In the genomic region with DNA sequence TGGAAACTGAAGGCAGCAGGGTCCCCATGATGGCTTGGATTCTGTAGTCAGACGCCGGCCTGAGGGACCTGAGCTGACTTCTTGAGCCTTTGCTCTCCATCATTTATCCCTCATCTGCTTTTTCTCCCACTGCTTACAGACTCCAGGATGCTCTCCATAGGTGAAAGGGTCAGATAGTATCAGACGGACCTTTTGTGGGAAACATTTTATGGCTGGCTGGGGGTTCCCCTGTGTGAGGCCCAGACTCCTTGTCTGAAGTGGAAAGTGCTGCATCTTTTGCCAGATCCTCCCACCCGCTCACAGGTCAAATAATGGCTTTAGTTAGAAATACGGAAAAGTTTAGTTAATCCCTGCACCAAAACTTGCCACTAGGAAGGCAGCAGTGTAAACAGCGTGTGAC, we compare ENCODE assay signal across 22 mouse cellular contexts.
DNase-seq lines count a peak whose midpoint lies in the region; ATAC-seq lines count a peak whose summit lies in the region.
"Had no signal": no experiment of that assay in that cellular context is flagged by ENCODE, and none has a peak within 500 bp of the region (broad histone marks: within the 10 kb centered on the region; RNA-seq: fewer than 3 reads in every experiment).

No protein-coding gene starts in this region.

- H3K9me3 ChIP-seq in midbrain, embryonic 10.5 days (replicated peaks), result no peaks in the 10 kb centered on the region
- H3K9me3 ChIP-seq in midbrain, embryonic 14.5 days (ENCODE audit: control insufficient read depth, low read length), result no peaks in the 10 kb centered on the region
- no peaks in the 10 kb centered on the region for H3K9me3 ChIP-seq in midbrain, embryonic 15.5 days
- no peaks in the 10 kb centered on the region for H3K9me3 ChIP-seq in midbrain, embryonic 16.5 days (replicated peaks; ENCODE audit: control insufficient read depth, low read length, poor library complexity, severe bottlenecking)
- H3K9me3 ChIP-seq: embryonic facial prominence, embryonic 13.5 days; embryonic facial prominence, embryonic 15.5 days; forebrain, embryonic 10.5 days; forebrain, embryonic 12.5 days had no signal

- H3K27me3 ChIP-seq in midbrain, embryonic 10.5 days (ENCODE audit: low read depth, poor library complexity, severe bottlenecking), result no peaks in the 10 kb centered on the region
- no peaks in the 10 kb centered on the region for H3K27me3 ChIP-seq in midbrain, embryonic 14.5 days (ENCODE audit: control insufficient read depth, insufficient read depth, low read length)
- H3K27me3 ChIP-seq in midbrain, embryonic 15.5 days (replicated peaks), result no peaks in the 10 kb centered on the region
- no peaks in the 10 kb centered on the region for H3K27me3 ChIP-seq in midbrain, embryonic 16.5 days (ENCODE audit: control insufficient read depth, insufficient read depth, low read depth, low read length)
- H3K27me3 ChIP-seq: embryonic facial prominence, embryonic 13.5 days; embryonic facial prominence, embryonic 15.5 days; forebrain, embryonic 12.5 days had no signal

- peak; percentile 33 for DNase-seq in midbrain, embryonic 10.5 days (ENCODE audit: low spot score)
- DNase-seq in midbrain, embryonic 14.5 days, result no peak
- DNase-seq in adrenal gland, adult (ENCODE audit: inconsistent age in 2 of 2, low spot score in 1 of 2), result no peak
- DNase-seq: adrenal gland, adult 8-10 months; adrenal gland, postnatal 14 days; adrenal gland, postnatal 36 days; cerebellum, adult 11 months; cerebellum, adult 18-20 months; cerebellum, adult 8-10 months; cerebellum, adult 9-11 months; cerebellum, postnatal 14 days; cerebellum, postnatal 36 days; embryo, embryonic 11 days had no signal

- peaks cover 14% of the 10 kb centered on the region for H3K4me1 ChIP-seq in midbrain, embryonic 10.5 days
- no peaks in the 10 kb centered on the region for H3K4me1 ChIP-seq in midbrain, embryonic 14.5 days (ENCODE audit: control insufficient read depth, insufficient read depth, low read length)
- no peaks in the 10 kb centered on the region for H3K4me1 ChIP-seq in midbrain, embryonic 15.5 days
- H3K4me1 ChIP-seq in midbrain, embryonic 16.5 days (ENCODE audit: control insufficient read depth, insufficient read depth, low read length), result no peaks in the 10 kb centered on the region
- H3K4me1 ChIP-seq: embryonic facial prominence, embryonic 13.5 days; embryonic facial prominence, embryonic 15.5 days had no signal

- H3K9ac ChIP-seq in midbrain, embryonic 14.5 days (replicated peaks; ENCODE audit: low read length), result no peak overlapping the region
- no peak overlapping the region for H3K9ac ChIP-seq in midbrain, embryonic 15.5 days
- H3K9ac ChIP-seq in midbrain, embryonic 16.5 days (ENCODE audit: low read depth, low read length), result no peak overlapping the region
- H3K9ac ChIP-seq: embryonic facial prominence, embryonic 13.5 days; embryonic facial prominence, embryonic 15.5 days; forebrain, embryonic 12.5 days had no signal

- peak overlapping the region; percentile 53; the same call in 1 of the 2 replicates for H3K27ac ChIP-seq in midbrain, embryonic 10.5 days (replicated peaks)
- H3K27ac ChIP-seq in midbrain, embryonic 14.5 days (replicated peaks; ENCODE audit: low read depth, low read length), result no peak overlapping the region
- no peak overlapping the region for H3K27ac ChIP-seq in midbrain, embryonic 15.5 days
- no peak overlapping the region for H3K27ac ChIP-seq in midbrain, embryonic 16.5 days (ENCODE audit: low read length)
- H3K27ac ChIP-seq: embryonic facial prominence, embryonic 13.5 days; embryonic facial prominence, embryonic 15.5 days; forebrain, embryonic 10.5 days; forebrain, embryonic 12.5 days had no signal

- no peak overlapping the region for H3K4me2 ChIP-seq in midbrain, embryonic 14.5 days (ENCODE audit: low read length)
- H3K4me2 ChIP-seq in midbrain, embryonic 15.5 days, result no peak overlapping the region
- no peak overlapping the region for H3K4me2 ChIP-seq in midbrain, embryonic 16.5 days (ENCODE audit: low read length)
- H3K4me2 ChIP-seq: embryonic facial prominence, embryonic 13.5 days; embryonic facial prominence, embryonic 15.5 days; forebrain, embryonic 12.5 days had no signal

- WGBS in midbrain, embryonic 10.5 days, result 28% methylated on average over 6 of the region's 6 CpGs
- 14% methylated on average over 6 of the region's 6 CpGs for WGBS in midbrain, embryonic 14.5 days
- 31% methylated on average over 6 of the region's 6 CpGs for WGBS in midbrain, embryonic 15.5 days
- WGBS in midbrain, embryonic 16.5 days, result 23% methylated on average over 6 of the region's 6 CpGs

- H3K4me3 ChIP-seq in midbrain, embryonic 10.5 days, result no peak overlapping the region
- no peak overlapping the region for H3K4me3 ChIP-seq in midbrain, embryonic 14.5 days (replicated peaks; ENCODE audit: low read depth, low read length)
- no peak overlapping the region for H3K4me3 ChIP-seq in midbrain, embryonic 15.5 days
- no peak overlapping the region for H3K4me3 ChIP-seq in midbrain, embryonic 16.5 days (ENCODE audit: low read depth, low read length)
- H3K4me3 ChIP-seq: embryonic facial prominence, embryonic 13.5 days; embryonic facial prominence, embryonic 15.5 days; erythroblast, embryonic 14.5 days; forebrain, embryonic 10.5 days; forebrain, embryonic 12.5 days had no signal

- no peak for ATAC-seq in midbrain, embryonic 14.5 days (ENCODE audit: low FRiP score, low TSS enrichment)
- 0 out of 2 replicates have a peak, but pooled peaks have one; percentile 14 for ATAC-seq in midbrain, embryonic 15.5 days (replicated peaks)
- no peak for ATAC-seq in midbrain, embryonic 16.5 days
- ATAC-seq: forebrain, embryonic 14.5 days; forebrain, embryonic 16.5 days had no signal

- H3K36me3 ChIP-seq in midbrain, embryonic 10.5 days, result no peaks in the 10 kb centered on the region
- no peaks in the 10 kb centered on the region for H3K36me3 ChIP-seq in midbrain, embryonic 14.5 days (ENCODE audit: control insufficient read depth, insufficient read depth, low read length)
- H3K36me3 ChIP-seq in midbrain, embryonic 15.5 days (replicated peaks), result no peaks in the 10 kb centered on the region
- no peaks in the 10 kb centered on the region for H3K36me3 ChIP-seq in midbrain, embryonic 16.5 days (ENCODE audit: control insufficient read depth, insufficient read depth, low read length)
- H3K36me3 ChIP-seq: embryonic facial prominence, embryonic 13.5 days; embryonic facial prominence, embryonic 15.5 days; forebrain, embryonic 10.5 days; forebrain, embryonic 12.5 days had no signal
